Mouse (Mus musculus) embryonic facial prominence, embryonic 11.5 days (tissue): ENCODE measurements around the gene Klhdc9. TPM values are rescaled to one million over a fixed set of nuclear protein-coding genes. Genes with fewer than 3 reads are reported as not detected.

ENCODE experiments used
- ATAC-seq: fragments of 200-750 bp; cut with Nextera tagmentation; replicated peaks from 2 replicates; pipeline ENCODE4 v1.8.0; 2017; ENCODE audit warnings: low read depth; ENCODE audit not compliant: insufficient number of reproducible peaks, low FRiP score, low TSS enrichment
- DNase-seq: peaks from one replicate; pipeline ENCODE4 v3.0.0-alpha.2; 2015; ENCODE audit warnings: low spot score
- H3K27ac ChIP-seq: fragments of 300-500 bp; sonication (generic); replicated peaks from 2 replicates; pipeline ENCODE4 v1.5.1; 2014; ENCODE audit warnings: mild to moderate bottlenecking, low read depth, low read length, control low read depth
- H3K27me3 ChIP-seq: fragments of 300-500 bp; sonication (generic); 2 replicates; pipeline ENCODE4 v1.6.1; 2014; ENCODE audit warnings: mild to moderate bottlenecking, low read length, moderate library complexity, mixed read lengths; ENCODE audit not compliant: control insufficient read depth, insufficient read depth
- H3K36me3 ChIP-seq: fragments of 300-500 bp; sonication (generic); replicated peaks from 2 replicates; pipeline ENCODE4 v1.6.1; 2014; ENCODE audit warnings: low read depth, mild to moderate bottlenecking, low read length, moderate library complexity, mixed read lengths; ENCODE audit not compliant: control insufficient read depth, insufficient read depth
- H3K4me1 ChIP-seq: fragments of 300-500 bp; sonication (generic); 2 replicates; pipeline ENCODE4 v1.6.1; 2014; ENCODE audit warnings: low read length, mixed read lengths; ENCODE audit not compliant: control insufficient read depth, insufficient read depth
- H3K4me2 ChIP-seq: fragments of 300-500 bp; sonication (generic); 2 replicates; pipeline ENCODE4 v1.6.1; 2014; ENCODE audit warnings: low read depth, mild to moderate bottlenecking, control low read depth, low read length, moderate library complexity
- H3K4me3 ChIP-seq: fragments of 300-500 bp; sonication (generic); 2 replicates; pipeline ENCODE4 v1.5.1; 2014; ENCODE audit warnings: low read depth, low read length, control low read depth
- H3K9ac ChIP-seq: fragments of 300-500 bp; sonication (generic); replicated peaks from 2 replicates; pipeline ENCODE4 v1.6.1; 2014; ENCODE audit warnings: mild to moderate bottlenecking, control low read depth, low read length
- H3K9me3 ChIP-seq: fragments of 300-500 bp; sonication (generic); replicated peaks from 2 replicates; pipeline ENCODE4 v1.6.1; 2016; ENCODE audit warnings: mild to moderate bottlenecking, low read length, inconsistent platforms, mixed read lengths; ENCODE audit not compliant: control insufficient read depth
- WGBS: fragments of 180-500 bp; shearing (Covaris S2); extraction: QIAGEN DNeasy Blood & Tissue Kit; methylation state at CpG from one replicate; pipeline ENCODE4 v1.1.7; 2014; 5-methylcytosine and 5-hydroxymethylcytosine counted together
- polyA plus RNA-seq: library from polyadenylated mRNA; unstranded; fragments of >200 nt; fragmentation: Nextera tagmentation; extraction: Ambion mirVana; gene quantifications from 2 replicates; pipeline ENCODE4 v1.2.1, GENCODE M21; 2014

Klhdc9 gene
- polyA plus RNA-seq, 1 experiment from 2014 or later = 1.4 TPM

- H3K9me3 ChIP-seq = no peaks in the 10 kb centered on the region
- 13% methylated on average over 5 of the region's 5 CpGs for WGBS
- no peak overlapping the region for H3K9ac ChIP-seq
- ATAC-seq (no peak), DNase-seq (no peak)
- no peak overlapping the region for H3K27ac ChIP-seq
- H3K4me1 ChIP-seq = no peaks in the 10 kb centered on the region
- H3K4me2 ChIP-seq = no peak overlapping the region; the same call in 1 of the 2 replicates
- H3K27me3 ChIP-seq = no peaks in the 10 kb centered on the region
- H3K36me3 ChIP-seq = no peaks in the 10 kb centered on the region
- peak overlapping the region; percentile 13 for H3K4me3 ChIP-seq
Measured at GRCm38 (mm10) chr1:171320151-171320550, 40.4 kb downstream of the Klhdc9 start.

- WGBS = 11% methylated on average over 7 of the region's 7 CpGs
- no peak for ATAC-seq
- Histone ChIP-seq H3K36me3 (no peaks in the 10 kb centered on the region), H3K4me2 (no peak overlapping the region), H3K9ac (no peak overlapping the region), H3K9me3 (no peaks in the 10 kb centered on the region), H3K4me3 (no peak overlapping the region; the same call in 1 of the 2 replicates), H3K4me1 (no peaks in the 10 kb centered on the region), H3K27me3 (no peaks in the 10 kb centered on the region), H3K27ac (no peak overlapping the region)
- no peak for DNase-seq
Measured at GRCm38 (mm10) chr1:171319748-171320147, 40.9 kb downstream of the Klhdc9 start.

GRCm38 (mm10) chr1:171309321-171309720 lies 51.3 kb downstream of the Klhdc9 start:
- no peak overlapping the region for H3K27ac ChIP-seq
- H3K36me3 ChIP-seq = no peaks in the 10 kb centered on the region
- no peak overlapping the region for H3K4me3 ChIP-seq
- no peak overlapping the region for H3K9ac ChIP-seq
- no peaks in the 10 kb centered on the region for H3K27me3 ChIP-seq
- DNase-seq = no peak
- no peak for ATAC-seq
- H3K9me3 ChIP-seq = no peaks in the 10 kb centered on the region
- no peak overlapping the region for H3K4me2 ChIP-seq
- 67% methylated on average over 2 of the region's 2 CpGs for WGBS
- no peaks in the 10 kb centered on the region for H3K4me1 ChIP-seq

Other genes with a start within 250 kb of the Klhdc9 start
- 1.4 and 1.7 TPM in 2 replicates for gene Cfap126, start 246.9 kb downstream of the Klhdc9 start, polyA plus RNA-seq
- 252 and 267 TPM in 2 replicates for gene Sdhc, start 210.2 kb downstream of the Klhdc9 start, polyA plus RNA-seq
- 1.1 and 1.9 TPM in 2 replicates for gene Mpz, start 210.1 kb downstream of the Klhdc9 start, polyA plus RNA-seq
- 13.5 and 15.6 TPM in 2 replicates for gene Pcp4l1, start 164.5 kb downstream of the Klhdc9 start, polyA plus RNA-seq
- gene Nr1i3, start 146.8 kb downstream of the Klhdc9 start, polyA plus RNA-seq = 0.22 and 0.26 TPM in 2 replicates
- 20.2 and 29.9 TPM in 2 replicates for gene Tomm40l, start 138.3 kb downstream of the Klhdc9 start, polyA plus RNA-seq
- 3.5 and 3.7 TPM in 2 replicates for gene Apoa2, start 135.7 kb downstream of the Klhdc9 start, polyA plus RNA-seq
- gene Fcer1g, start 126.4 kb downstream of the Klhdc9 start, polyA plus RNA-seq = 19.9 and 22.0 TPM in 2 replicates
- gene Adamts4, start 110.4 kb downstream of the Klhdc9 start, polyA plus RNA-seq = 5.1 and 6.1 TPM in 2 replicates
- gene Ndufs2, start 109.4 kb downstream of the Klhdc9 start, polyA plus RNA-seq = 266 and 272 TPM in 2 replicates
- 56.8 and 60.5 TPM in 2 replicates for gene B4galt3, start 90.5 kb downstream of the Klhdc9 start, polyA plus RNA-seq
- gene Ppox, start 79.6 kb downstream of the Klhdc9 start, polyA plus RNA-seq = 58.3 and 59.8 TPM in 2 replicates
- 96.1 and 102 TPM in 2 replicates for gene Usp21, start 72.8 kb downstream of the Klhdc9 start, polyA plus RNA-seq
- gene Ufc1, start 65.8 kb downstream of the Klhdc9 start, polyA plus RNA-seq = 109 and 114 TPM in 2 replicates
- 51.7 and 56.7 TPM in 2 replicates for gene Dedd, start 31.7 kb downstream of the Klhdc9 start, polyA plus RNA-seq
- 29.8 and 31.5 TPM in 2 replicates for gene Nit1, start 15.2 kb downstream of the Klhdc9 start, polyA plus RNA-seq
- 60.7 and 70.1 TPM in 2 replicates for gene Pfdn2, start 15.1 kb downstream of the Klhdc9 start, polyA plus RNA-seq
- 2.4 and 2.5 TPM in 2 replicates for gene Nectin4, start 9.3 kb upstream of the Klhdc9 start, polyA plus RNA-seq
- gene Arhgap30, start 28.2 kb upstream of the Klhdc9 start, polyA plus RNA-seq = 0.39 and 0.52 TPM in 2 replicates
- 101 and 108 TPM in 2 replicates for gene Usf1, start 50.5 kb upstream of the Klhdc9 start, polyA plus RNA-seq
- 2.2 and 3.2 TPM in 2 replicates for gene Tstd1, start 58.1 kb upstream of the Klhdc9 start, polyA plus RNA-seq
- 21.1 and 23.1 TPM in 2 replicates for gene F11r, start 76.7 kb upstream of the Klhdc9 start, polyA plus RNA-seq
- gene Alyref2, start 142.7 kb upstream of the Klhdc9 start, polyA plus RNA-seq = 10.7 and 12.3 TPM in 2 replicates
- not detected in 2 replicates for gene Itln1, start 174.5 kb upstream of the Klhdc9 start, polyA plus RNA-seq
- gene Cd244a, start 198.4 kb upstream of the Klhdc9 start, polyA plus RNA-seq = not detected in 2 replicates
- gene Ly9, start 246.6 kb upstream of the Klhdc9 start, polyA plus RNA-seq = not detected in 2 replicates